Mouse (Mus musculus): ENCODE measurements at regions not wholly inside any gene's neighbourhood (a gene's known extent, or its start where the extent isn't known, plus 50 kb on each side); places are given as distances from the start of the nearest gene placed in this dataset.

DNA sequence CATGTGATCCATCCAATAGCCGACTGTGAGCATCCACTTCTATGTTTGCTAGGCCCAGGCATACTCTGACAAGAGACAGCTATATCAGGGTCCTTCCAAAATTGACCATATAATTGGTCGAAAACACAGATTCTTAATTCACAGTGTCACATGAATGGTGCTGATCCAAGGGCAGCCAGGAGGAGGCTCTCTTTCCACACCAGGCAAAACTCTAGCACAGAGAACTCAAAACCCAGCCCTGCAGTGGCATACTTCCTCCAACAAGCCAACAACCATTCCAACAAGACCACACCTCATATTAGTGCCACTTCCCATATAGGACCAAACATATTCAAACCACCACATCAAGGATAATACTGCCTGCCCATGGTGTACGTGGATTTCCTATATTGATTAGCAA is 68.1 kb upstream of the Tas2r118 start:
- no peaks in the 10 kb centered on the region for H3K27me3 ChIP-seq
- ATAC-seq (ENCODE audit: low FRiP score, low read depth), result no peak
- no peak overlapping the region for H3K27ac ChIP-seq (replicated peaks)
- H3K9me3 ChIP-seq, result no peaks in the 10 kb centered on the region
- no peak overlapping the region for H3K9ac ChIP-seq (replicated peaks)
- WGBS, result 85% methylated on average over 3 of the region's 3 CpGs
- H3K36me3 ChIP-seq, result no peaks in the 10 kb centered on the region
- H3K4me3 ChIP-seq, result no peak overlapping the region
- no peak overlapping the region for H3K4me2 ChIP-seq (replicated peaks)
- H3K4me1 ChIP-seq, result no peaks in the 10 kb centered on the region

DNA sequence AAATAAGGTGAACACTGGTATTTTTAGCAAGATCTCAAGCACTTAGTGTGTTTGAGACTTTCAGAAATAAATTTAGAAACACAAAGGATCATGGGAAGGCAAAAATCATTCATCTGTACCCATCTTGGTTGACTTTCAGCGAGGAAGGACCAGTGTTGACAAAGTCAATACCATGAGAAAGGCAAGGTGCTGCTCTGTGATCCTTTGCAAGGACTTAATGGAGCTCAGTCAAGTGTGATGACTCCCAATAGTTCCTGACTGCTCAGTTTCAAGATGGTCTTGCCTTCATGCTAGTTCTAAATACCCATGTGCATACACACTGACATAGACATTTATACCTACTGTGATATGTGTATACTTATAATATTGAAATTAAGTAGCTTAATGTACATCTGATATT is 56.5 kb upstream of the Tas2r118 start:
- WGBS, result 76% methylated on average over 1 of the region's 1 CpGs

DNA sequence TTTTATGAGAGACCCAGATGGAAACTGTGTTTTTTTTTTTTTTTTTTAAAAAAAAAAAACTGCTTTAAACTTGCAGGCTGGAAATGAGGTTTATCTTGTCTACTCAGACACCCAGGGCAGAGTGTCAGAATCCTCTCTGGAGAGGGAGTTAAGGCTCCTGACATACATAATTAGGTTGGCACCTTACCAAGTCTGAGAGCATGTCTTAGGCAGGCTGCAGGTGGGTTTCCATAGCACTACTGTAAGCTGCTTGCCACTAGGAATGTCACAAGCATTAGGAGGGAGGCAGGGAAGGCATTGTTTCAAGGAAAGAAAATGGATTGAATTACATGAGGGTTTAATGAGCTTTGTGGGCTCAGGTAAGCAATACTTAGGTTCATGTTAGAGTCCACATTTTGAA is 55.9 kb upstream of the Tas2r118 start:
- 0 out of 2 replicates have a peak, but pooled peaks have one; percentile 16 for ATAC-seq (ENCODE audit: low FRiP score, low read depth)
- H3K4me2 ChIP-seq (replicated peaks), result no peak overlapping the region
- H3K9me3 ChIP-seq, result no peaks in the 10 kb centered on the region
- no peak overlapping the region for H3K9ac ChIP-seq (replicated peaks)
- no peak overlapping the region for H3K4me3 ChIP-seq
- no peaks in the 10 kb centered on the region for H3K27me3 ChIP-seq
- H3K36me3 ChIP-seq, result no peaks in the 10 kb centered on the region
- H3K4me1 ChIP-seq, result no peaks in the 10 kb centered on the region
- H3K27ac ChIP-seq (replicated peaks), result no peak overlapping the region

More for the DNA sequence above, 56.5 kb upstream of the Tas2r118 start:
- Histone ChIP-seq H3K36me3 (no peaks in the 10 kb centered on the region), H3K4me2 (replicated peaks) (no peak overlapping the region), H3K9me3 (no peaks in the 10 kb centered on the region), H3K4me1 (no peaks in the 10 kb centered on the region), H3K9ac (replicated peaks) (no peak overlapping the region), H3K4me3 (no peak overlapping the region), H3K27me3 (no peaks in the 10 kb centered on the region), H3K27ac (replicated peaks) (no peak overlapping the region)
- ATAC-seq (ENCODE audit: low FRiP score, low read depth), result no peak
